In genomic region chr15:10583408-10583807, GRCm38 (mm10) we compare ENCODE assay signal across 9 mouse cellular contexts. TPM values are rescaled to one million over a fixed set of nuclear protein-coding genes. Genes with fewer than 3 reads are reported as not detected.
DNase-seq lines count a peak whose midpoint lies in the region; ATAC-seq lines count a peak whose summit lies in the region.
"Had no signal": no experiment of that assay in that cellular context is flagged by ENCODE, and none has a peak within 500 bp of the region (broad histone marks: within the 10 kb centered on the region; RNA-seq: fewer than 3 reads in every experiment).

No protein-coding gene starts in this region.

- DNase-seq in heart, adult 18-20 months = peak; percentile 46 to 52
- no peak for DNase-seq in heart, postnatal 25 days (ENCODE audit: low spot score)
- peak; percentile 72 for DNase-seq in adipocyte (ENCODE audit: low spot score)
- DNase-seq in intestine, embryonic 14.5 days (ENCODE audit: low spot score) = peak; percentile 67
- peak; percentile 40 for DNase-seq in liver, embryonic 13.5 days
- DNase-seq in natural killer cell, adult 2 months (ENCODE audit: low spot score in 2 of 2) = peak; percentile 15 to 51
- DNase-seq in testis, postnatal 10 days (ENCODE audit: low spot score) = peak; percentile 76

- no peak overlapping the region for H3K27ac ChIP-seq in forebrain, embryonic 13.5 days
- no peak overlapping the region for H3K27ac ChIP-seq in intestine, embryonic 14.5 days (ENCODE audit: low read depth)
- H3K27ac ChIP-seq in liver, embryonic 13.5 days = no peak overlapping the region
- H3K27ac ChIP-seq: macrophage had no signal

- peaks cover 22% of the 10 kb centered on the region for H3K36me3 ChIP-seq in forebrain, embryonic 13.5 days (ENCODE audit: poor library complexity, severe bottlenecking)
- H3K36me3 ChIP-seq in intestine, embryonic 14.5 days (ENCODE audit: control insufficient read depth, insufficient read depth, low read length) = peaks cover 11% of the 10 kb centered on the region
- no peaks in the 10 kb centered on the region for H3K36me3 ChIP-seq in liver, embryonic 13.5 days

- 46% methylated on average over 8 of the region's 8 CpGs for WGBS in forebrain, embryonic 13.5 days
- WGBS in intestine, embryonic 14.5 days = 40% methylated on average over 8 of the region's 8 CpGs
- 50% methylated on average over 8 of the region's 8 CpGs for WGBS in liver, embryonic 13.5 days (ENCODE audit: insufficient replicate concordance)

- no peak overlapping the region for H3K9ac ChIP-seq in forebrain, embryonic 13.5 days
- no peak overlapping the region for H3K9ac ChIP-seq in intestine, embryonic 14.5 days (ENCODE audit: low read length)
- H3K9ac ChIP-seq in liver, embryonic 13.5 days = no peak overlapping the region

- no peak overlapping the region for H3K4me3 ChIP-seq in forebrain, embryonic 13.5 days
- no peak overlapping the region for H3K4me3 ChIP-seq in intestine, embryonic 14.5 days (ENCODE audit: low read depth, low read length)
- no peak overlapping the region for H3K4me3 ChIP-seq in liver, embryonic 13.5 days (replicated peaks)

- intact Hi-C loops in heart, postnatal 25 days (cut with DNase I) = loop anchor here (2.0 kb wide), 1 partner anchor 83 kb away; no protein-coding TSS in a partner anchor

- no peaks in the 10 kb centered on the region for H3K27me3 ChIP-seq in forebrain, embryonic 13.5 days
- no peaks in the 10 kb centered on the region for H3K27me3 ChIP-seq in intestine, embryonic 14.5 days (replicated peaks; ENCODE audit: control insufficient read depth, insufficient read depth, low read length)
- no peaks in the 10 kb centered on the region for H3K27me3 ChIP-seq in liver, embryonic 13.5 days

- H3K9me3 ChIP-seq in forebrain, embryonic 13.5 days (replicated peaks) = no peaks in the 10 kb centered on the region
- no peaks in the 10 kb centered on the region for H3K9me3 ChIP-seq in intestine, embryonic 14.5 days (ENCODE audit: control insufficient read depth, low read length)
- no peaks in the 10 kb centered on the region for H3K9me3 ChIP-seq in liver, embryonic 13.5 days (replicated peaks)

- no peaks in the 10 kb centered on the region for H3K4me1 ChIP-seq in forebrain, embryonic 13.5 days
- no peaks in the 10 kb centered on the region for H3K4me1 ChIP-seq in intestine, embryonic 14.5 days (replicated peaks; ENCODE audit: control insufficient read depth, insufficient read depth, low read length)
- H3K4me1 ChIP-seq in liver, embryonic 13.5 days (replicated peaks) = no peaks in the 10 kb centered on the region

- ATAC-seq in forebrain, embryonic 13.5 days = peak; percentile 87
- peak; percentile 76; the same call in 1 of the 2 replicates for ATAC-seq in intestine, embryonic 14.5 days (replicated peaks; ENCODE audit: low FRiP score, low TSS enrichment, low read depth)
- 0 out of 2 replicates have a peak, but pooled peaks have one; percentile 53 for ATAC-seq in liver, embryonic 13.5 days (ENCODE audit: low read depth)

- H3K4me2 ChIP-seq in forebrain, embryonic 13.5 days = no peak overlapping the region
- H3K4me2 ChIP-seq in intestine, embryonic 14.5 days (ENCODE audit: low read length) = no peak overlapping the region
- no peak overlapping the region for H3K4me2 ChIP-seq in liver, embryonic 13.5 days

RNA-seq across cellular contexts. Expression of gene Ttc23l, which starts 24.9 kb away (rescaled TPM):
- not detected for total RNA-seq in heart, adult 18-20 months (2021)
- total RNA-seq in heart, postnatal 25 days (2021) = not detected
- not detected in 2 replicates for polyA plus RNA-seq in forebrain, embryonic 13.5 days (2015; fragmentation: Nextera tagmentation; extraction: Ambion mirVana)
- polyA plus RNA-seq in intestine, embryonic 14.5 days (2014; fragmentation: Nextera tagmentation; extraction: Ambion mirVana) = not detected in 2 replicates
- not detected in 2 replicates for polyA plus RNA-seq in liver, embryonic 13.5 days (2015; fragmentation: Nextera tagmentation; extraction: Ambion mirVana)
- polyA plus RNA-seq: macrophage had no signal
